26 mouse cellular contexts compared by ENCODE assay signal in the genomic region with DNA sequence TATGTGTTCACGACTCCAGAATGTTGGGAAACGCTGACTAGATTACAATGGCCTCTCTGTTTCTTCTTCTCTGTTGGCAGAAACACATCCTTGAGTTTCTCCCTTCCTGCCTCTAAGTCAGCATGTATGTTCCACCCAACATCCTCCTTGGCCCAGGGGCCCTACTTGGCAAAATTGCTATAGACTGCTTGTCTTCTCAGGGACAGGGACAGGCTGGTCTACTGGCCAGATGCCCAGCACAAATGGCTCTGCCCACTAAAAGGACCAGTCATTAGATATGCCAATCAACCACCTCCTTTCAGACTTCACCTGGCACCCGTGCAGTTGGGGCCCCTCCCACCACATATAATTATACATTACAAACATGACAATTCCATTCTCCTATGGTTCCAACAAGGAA. TPM values are rescaled to one million over a fixed set of nuclear protein-coding genes. Genes with fewer than 3 reads are reported as not detected.
DNase-seq lines count a peak whose midpoint lies in the region; ATAC-seq and TF ChIP-seq lines count a peak whose summit lies in the region.
"Had no signal": no experiment of that assay in that cellular context is flagged by ENCODE, and none has a peak within 500 bp of the region (broad histone marks: within the 10 kb centered on the region; RNA-seq: fewer than 3 reads in every experiment).

No protein-coding gene starts in this region.

- no peak for TF ChIP-seq CTCF in liver, adult 2 months (IDR thresholded peaks at IDR 0.05; ENCODE audit: low read depth, low read length)

- H3K27ac ChIP-seq in liver, adult 2 months (replicated peaks; ENCODE audit: insufficient read depth, low read depth, low read length) = no peak overlapping the region
- H3K27ac ChIP-seq in liver, embryonic 11.5 days (ENCODE audit: low read depth, low read length) = no peak overlapping the region
- H3K27ac ChIP-seq: embryonic facial prominence, embryonic 15.5 days; lung, embryonic 15.5 days; midbrain, embryonic 12.5 days; neural tube, embryonic 15.5 days; stomach, embryonic 15.5 days had no signal

- H3K79me2 ChIP-seq in liver, adult 2 months (ENCODE audit: control insufficient read depth, insufficient read depth, low read length) = peaks cover 36% of the 10 kb centered on the region; the same call in 1 of the 2 replicates

- DNase-seq in cerebellum, postnatal 10 days = peak; percentile 83 to 88
- no peak for DNase-seq in cerebellum, adult 11 months
- peak; percentile 94 for DNase-seq in heart, adult 11 months
- DNase-seq in heart, postnatal 36 days = no peak
- DNase-seq in liver, adult 2 months (ENCODE audit: extremely low read depth, low read depth, low spot score) = peak; percentile 29
- DNase-seq in liver, embryonic 11.5 days (ENCODE audit: low spot score) = no peak
- DNase-seq in lung, postnatal 10 days = no peak
- DNase-seq: adrenal gland, adult 2 months; adrenal gland, postnatal 36 days; cerebellum, adult 8-10 months; forebrain, postnatal 0 days; kidney, adult 9 months; kidney, postnatal 10 days; layer of hippocampus, postnatal 36 days; liver; lung, postnatal 36 days; retina, postnatal 1 day; right cerebral cortex, postnatal 14 days had no signal

- no peaks in the 10 kb centered on the region for H3K36me3 ChIP-seq in liver, adult 2 months (ENCODE audit: control insufficient read depth, insufficient read depth, low read length)
- H3K36me3 ChIP-seq in liver, embryonic 11.5 days (ENCODE audit: control insufficient read depth, insufficient read depth, low read length) = no peaks in the 10 kb centered on the region
- H3K36me3 ChIP-seq: embryonic facial prominence, embryonic 15.5 days; lung, embryonic 15.5 days; midbrain, embryonic 12.5 days; neural tube, embryonic 15.5 days; stomach, embryonic 15.5 days had no signal

- no peaks in the 10 kb centered on the region for H3K9me3 ChIP-seq in liver, embryonic 11.5 days (ENCODE audit: control insufficient read depth, low read length)
- H3K9me3 ChIP-seq: embryonic facial prominence, embryonic 15.5 days; lung, embryonic 15.5 days; midbrain, embryonic 12.5 days; neural tube, embryonic 15.5 days; stomach, embryonic 15.5 days had no signal

- no peak overlapping the region for H3K9ac ChIP-seq in liver, adult 2 months (ENCODE audit: low read depth, low read length)
- no peak overlapping the region for H3K9ac ChIP-seq in liver, embryonic 11.5 days (ENCODE audit: low read depth, low read length)
- H3K9ac ChIP-seq: embryonic facial prominence, embryonic 15.5 days; forebrain, postnatal 0 days; lung, embryonic 15.5 days; midbrain, embryonic 12.5 days; neural tube, embryonic 15.5 days; stomach, embryonic 15.5 days had no signal

- no peak for TF ChIP-seq POLR2A in liver, adult 2 months (IDR thresholded peaks at IDR 0.05; ENCODE audit: extremely low read depth, insufficient read depth, low read length)

- no peak overlapping the region for H3K4me2 ChIP-seq in liver, embryonic 11.5 days
- H3K4me2 ChIP-seq: embryonic facial prominence, embryonic 15.5 days; heart, embryonic 11.5 days; lung, embryonic 15.5 days; midbrain, embryonic 12.5 days; neural tube, embryonic 15.5 days; stomach, embryonic 15.5 days had no signal

- no peak overlapping the region for H3K4me3 ChIP-seq in liver, adult 2 months (ENCODE audit: insufficient read depth, low read depth, low read length)
- H3K4me3 ChIP-seq in liver, embryonic 11.5 days (ENCODE audit: low read depth, low read length) = no peak overlapping the region
- H3K4me3 ChIP-seq: embryonic facial prominence, embryonic 15.5 days; lung, embryonic 15.5 days; midbrain, embryonic 12.5 days; neural tube, embryonic 15.5 days; stomach, embryonic 15.5 days had no signal

- peaks cover 31% of the 10 kb centered on the region for H3K4me1 ChIP-seq in liver, adult 2 months (ENCODE audit: control insufficient read depth, insufficient read depth, low read length)
- H3K4me1 ChIP-seq in liver, embryonic 11.5 days (replicated peaks; ENCODE audit: control insufficient read depth, insufficient read depth, low read length) = no peaks in the 10 kb centered on the region; the same call in 1 of the 2 replicates
- H3K4me1 ChIP-seq: embryonic facial prominence, embryonic 15.5 days; midbrain, embryonic 12.5 days; neural tube, embryonic 15.5 days; stomach, embryonic 15.5 days had no signal

- no peak for ATAC-seq in liver, embryonic 11.5 days (replicated peaks; ENCODE audit: low FRiP score)
- ATAC-seq: activated CD4-positive, CD25-positive, alpha-beta regulatory T cell, adult 4 months; forebrain, postnatal 0 days; intestine, embryonic 16.5 days had no signal

- WGBS in liver, adult 2 months = 31% methylated on average over 3 of the region's 3 CpGs
- 77% methylated on average over 3 of the region's 3 CpGs for WGBS in liver, embryonic 11.5 days

- intact Hi-C loops in heart, postnatal 36 days (cut with DNase I) = no loop called here

- no peaks in the 10 kb centered on the region for H3K27me3 ChIP-seq in liver, adult 2 months (ENCODE audit: control insufficient read depth, insufficient read depth, low read length)
- H3K27me3 ChIP-seq in liver, embryonic 11.5 days (replicated peaks; ENCODE audit: control insufficient read depth, insufficient read depth, low read length) = no peaks in the 10 kb centered on the region; the same call in 1 of the 2 replicates
- H3K27me3 ChIP-seq: embryonic facial prominence, embryonic 15.5 days; lung, embryonic 15.5 days; midbrain, embryonic 12.5 days; neural tube, embryonic 15.5 days; stomach, embryonic 15.5 days had no signal

RNA-seq across cellular contexts. Expression of a gene that starts 25.9 kb away (rescaled TPM):
- 100 to 1,000 TPM in 1 of 2 experiments, 10 to 100 TPM in 1; 89.6 to 108 TPM for total RNA-seq in heart, postnatal 36 days (2021)
- 30.9 and 32.2 TPM in 2 replicates for total RNA-seq in liver, adult 2 months (2014; rRNA removed)
- polyA plus RNA-seq in liver, adult 2 months (2012; rRNA removed) = 18.4 and 24.6 TPM in 2 replicates
- 16.0 and 17.7 TPM in 2 replicates for polyA plus RNA-seq in liver, embryonic 11.5 days (2014; fragmentation: Nextera tagmentation; extraction: Ambion mirVana)

Comparison
In these comparisons a context has a peak if more than half of its experiments do, and no peak if none do; other contexts are left out.
1. DNase-seq: peak in cerebellum, postnatal 10 days (2 of 2), heart, adult 11 months (single experiment) and liver, adult 2 months (single experiment); none in cerebellum, adult 11 months (single experiment), heart, postnatal 36 days (0 of 2), liver, embryonic 11.5 days (single experiment) and lung, postnatal 10 days (single experiment).